Mouse (Mus musculus) embryo, embryonic 10 days (tissue): Measurements from ENCODE around the gene 1700013F07Rik.
A peak's percentile ranks its signal among the peaks of the same experiment; 100 is the strongest.
"Not testable (repeated sequence)": the region's sequence is repeated elsewhere in the genome, so short reads cannot be mapped to it uniquely, and the experiment has no call there.

Experiments used
- DNase-seq: peaks from one replicate; pipeline ENCODE4 v3.0.0-alpha.2; 2015; ENCODE audit warnings: low spot score

The 1700013F07Rik gene

DNA sequence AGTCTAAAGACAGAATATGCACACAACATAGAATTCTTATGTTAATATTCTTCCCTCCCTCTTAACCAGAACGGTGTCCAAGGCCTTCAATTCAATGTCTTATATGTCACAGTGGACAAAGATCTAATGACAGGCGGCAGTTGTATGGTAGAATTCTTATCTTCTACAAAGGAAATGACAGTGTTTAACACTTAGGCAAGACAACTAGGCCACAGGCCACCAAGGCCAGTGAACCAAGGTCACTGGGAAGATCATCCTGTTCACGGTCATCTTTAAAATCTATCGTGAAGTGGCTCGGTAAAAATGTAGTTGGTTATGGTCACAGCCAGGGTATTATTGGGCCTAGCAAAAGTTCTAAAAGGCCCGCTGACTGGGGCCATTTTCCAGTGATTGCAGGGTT lies at the start of gene 1700013F07Rik:
Gene 1700013F07Rik, plus strand, starts transcription at position 200 of the 400 bp plus-strand sequence.
- no peak for DNase-seq

DNA sequence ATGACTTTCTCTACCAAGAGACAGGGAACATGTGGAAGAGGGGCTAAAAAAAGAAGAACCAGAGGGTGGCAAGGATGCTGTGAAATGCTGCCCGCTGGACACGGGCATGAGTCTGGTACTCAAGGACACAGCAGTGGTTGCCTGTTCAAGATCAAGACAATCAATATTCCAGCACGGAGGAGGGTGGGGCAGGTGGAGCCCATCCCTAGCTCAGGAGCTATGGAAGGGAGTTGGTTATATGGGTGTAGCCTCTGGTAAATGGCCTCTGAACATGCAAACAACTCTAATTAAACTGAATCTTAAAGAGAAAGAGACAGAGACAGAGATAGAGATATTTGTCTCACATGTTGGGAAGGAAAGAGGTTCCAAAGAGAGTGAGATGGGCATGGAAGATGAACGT lies 49.2 kb upstream of the 1700013F07Rik start:
- DNase-seq: no peak

DNA sequence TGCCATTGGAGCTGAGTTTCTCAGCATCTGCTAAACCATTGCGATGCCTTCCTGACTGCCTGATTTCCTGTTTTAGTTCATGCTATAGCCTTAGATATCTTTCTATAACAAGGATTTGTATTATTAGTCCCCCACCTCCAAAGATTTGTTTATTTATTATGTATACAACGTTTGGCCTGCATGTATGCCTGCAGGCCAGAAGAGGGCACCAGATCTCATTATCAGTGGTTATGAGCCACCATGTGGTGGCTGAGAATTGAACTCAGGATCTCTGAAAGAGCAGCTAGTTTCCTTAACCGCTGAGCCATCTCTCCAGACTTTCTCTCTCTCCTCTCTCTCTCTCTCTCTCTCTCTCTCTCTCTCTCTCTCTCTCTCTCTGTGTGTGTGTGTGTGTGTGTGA lies 44.0 kb upstream of the 1700013F07Rik start:
- DNase-seq: peak; percentile 32

DNA sequence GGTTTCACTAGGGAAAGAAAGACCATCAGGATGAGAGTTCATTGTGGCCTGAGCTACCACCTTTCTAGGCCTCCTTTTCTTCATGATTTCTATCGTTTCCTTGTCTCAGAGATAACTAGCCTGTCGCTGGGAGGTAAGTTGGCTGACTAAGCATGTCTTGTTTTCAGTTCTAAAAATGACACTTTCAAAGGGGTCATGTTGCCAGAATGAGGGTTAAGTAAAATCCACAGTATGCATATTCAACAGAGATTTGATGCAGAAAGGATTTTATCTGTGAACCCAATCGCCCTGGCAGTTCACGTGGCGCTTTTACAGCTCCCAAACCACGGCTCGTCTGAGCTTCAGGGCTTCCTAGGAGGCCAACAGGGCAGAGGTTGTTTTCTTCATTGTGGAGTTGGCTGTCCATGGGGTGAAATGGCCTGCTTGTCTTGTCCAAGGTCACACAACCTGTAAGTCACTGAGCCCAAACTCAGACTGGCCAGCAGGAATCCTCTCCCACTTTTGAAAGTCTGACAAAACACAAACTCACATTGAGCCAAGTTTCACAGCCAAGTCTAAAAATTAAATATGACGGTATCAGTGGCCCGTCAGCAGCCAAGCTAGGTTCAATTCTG lies 39.0 kb upstream of the 1700013F07Rik start:
- no peak for DNase-seq

DNA sequence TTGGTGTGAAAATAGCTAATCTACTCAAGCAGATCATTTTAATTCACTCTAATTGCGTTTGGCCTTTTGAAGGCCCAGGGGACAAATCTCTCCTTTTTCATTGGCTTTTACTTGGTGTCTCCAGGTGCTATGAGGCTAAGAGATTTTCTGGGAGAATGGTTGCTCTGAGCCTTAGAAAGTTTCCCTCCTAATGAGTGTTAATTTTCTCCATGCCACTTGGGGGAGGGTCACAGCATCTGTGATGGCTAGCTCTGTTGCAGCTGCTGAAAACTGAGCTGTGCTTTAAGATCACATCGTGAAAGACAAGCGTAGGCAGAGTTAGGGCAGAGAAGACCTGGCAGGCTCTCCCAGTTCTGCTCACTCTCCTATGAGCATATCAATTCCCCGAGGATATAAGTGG lies 38.5 kb upstream of the 1700013F07Rik start:
- no peak for DNase-seq

DNA sequence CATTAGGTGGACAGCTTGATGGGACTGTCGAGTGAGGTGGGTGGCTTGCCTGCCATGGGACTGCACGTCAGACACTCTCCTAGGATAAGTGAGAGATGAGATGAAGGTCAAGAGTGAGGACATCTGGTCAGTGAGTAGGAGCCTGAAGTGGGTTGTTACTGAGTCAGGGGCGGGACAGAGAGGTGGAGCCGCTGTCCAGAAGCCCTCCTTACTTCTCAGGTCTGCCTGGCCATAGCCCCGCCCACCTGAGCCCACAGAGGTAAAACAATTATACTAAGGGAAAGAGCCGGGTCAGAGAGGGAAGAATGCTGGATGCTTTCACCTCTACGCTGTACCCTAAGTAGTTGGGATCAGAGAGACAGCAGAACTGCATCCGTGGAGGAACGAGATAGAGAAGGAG lies 36.3 kb upstream of the 1700013F07Rik start:
- no peak for DNase-seq

DNA sequence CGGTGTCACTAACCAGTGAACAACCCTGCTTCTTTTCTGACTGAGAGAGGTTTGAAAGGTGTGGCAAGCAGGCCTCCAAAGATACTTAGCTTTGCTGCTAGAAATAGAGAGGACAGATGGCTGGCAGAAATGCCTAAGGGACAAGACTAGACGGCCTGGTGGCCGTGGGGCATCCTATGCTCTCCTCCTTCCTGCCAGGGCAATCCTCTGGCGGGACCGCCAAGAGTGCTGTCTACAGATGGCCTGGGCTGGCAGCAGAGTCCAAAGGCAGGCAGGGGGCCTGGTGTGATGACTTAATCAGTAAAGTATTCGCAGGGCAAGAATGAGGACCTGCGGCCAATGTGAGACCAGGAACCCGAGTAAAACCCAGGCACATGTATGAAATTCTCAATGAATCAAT lies 34.1 kb upstream of the 1700013F07Rik start:
- no peak for DNase-seq

DNA sequence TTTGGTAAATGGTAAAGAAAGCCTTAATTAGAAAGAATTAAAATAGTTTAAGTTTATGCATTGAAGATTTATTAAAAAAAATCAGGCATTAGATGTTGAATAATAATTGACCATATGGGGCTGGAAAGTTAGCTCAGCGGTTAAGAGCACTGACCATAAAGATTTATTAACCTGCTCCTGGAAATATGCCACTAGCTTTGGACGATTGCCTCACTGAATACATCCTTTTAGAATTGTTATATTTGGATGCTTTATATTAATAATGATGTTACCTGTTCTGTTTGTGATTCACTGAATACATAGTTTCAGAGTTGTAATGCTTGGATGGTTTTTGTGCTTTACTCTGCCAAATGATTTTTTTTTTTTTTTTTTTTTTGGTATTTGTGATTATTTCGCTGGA lies 32.5 kb upstream of the 1700013F07Rik start:
- not testable (repeated sequence) for DNase-seq

DNA sequence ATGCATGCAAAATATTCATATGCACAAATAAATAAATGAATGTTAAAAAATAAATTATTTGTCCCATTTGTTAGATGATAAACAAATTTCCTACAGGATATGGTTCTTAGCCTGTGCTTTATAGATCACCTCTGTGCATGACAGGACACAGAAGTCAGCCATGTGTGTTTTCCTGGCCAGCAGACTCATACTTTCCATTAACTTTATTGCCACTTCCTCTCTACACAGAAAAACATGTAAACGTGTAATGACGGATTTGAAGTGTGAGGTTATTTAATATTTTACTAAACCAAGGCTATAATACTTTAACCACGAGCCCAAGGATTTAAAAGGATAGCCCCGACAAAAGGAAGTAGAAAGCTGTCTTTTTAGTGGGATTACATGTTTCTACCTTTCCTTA lies 30.0 kb upstream of the 1700013F07Rik start:
- DNase-seq: no peak

DNA sequence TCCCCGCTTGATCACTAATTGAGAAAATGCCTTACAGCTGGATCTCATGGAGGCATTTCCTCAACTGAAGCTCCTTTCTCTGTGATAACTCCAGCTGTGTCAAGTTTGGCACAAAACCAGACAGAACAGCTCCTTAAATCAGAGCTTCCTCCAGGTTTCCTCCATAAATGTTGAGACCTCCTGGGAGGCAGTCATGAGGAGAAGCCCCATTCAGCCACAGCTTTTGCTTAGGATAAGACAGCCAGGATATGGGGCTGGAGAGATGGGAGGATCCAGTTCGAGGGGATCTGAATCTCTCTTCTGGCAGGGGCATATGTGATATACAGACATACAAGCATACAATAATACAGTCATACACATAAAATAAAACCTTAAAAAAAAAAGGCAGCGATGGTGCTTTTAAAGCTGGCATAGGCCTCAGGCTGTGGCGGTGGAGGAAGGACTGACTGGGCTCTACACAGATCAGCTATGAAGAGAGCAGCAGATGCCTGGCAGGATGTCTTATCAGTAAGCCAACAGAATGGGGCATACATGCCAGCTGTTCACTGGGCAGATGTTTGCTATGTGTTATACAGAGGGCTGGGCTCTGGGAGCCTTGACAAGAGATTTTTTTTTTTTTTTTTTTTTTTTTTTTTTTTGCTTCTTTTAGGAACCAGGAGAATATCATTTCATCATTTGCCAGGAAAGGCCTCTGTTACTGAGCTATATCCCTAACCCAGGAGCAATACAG lies 25.0 kb upstream of the 1700013F07Rik start:
- no peak for DNase-seq

DNA sequence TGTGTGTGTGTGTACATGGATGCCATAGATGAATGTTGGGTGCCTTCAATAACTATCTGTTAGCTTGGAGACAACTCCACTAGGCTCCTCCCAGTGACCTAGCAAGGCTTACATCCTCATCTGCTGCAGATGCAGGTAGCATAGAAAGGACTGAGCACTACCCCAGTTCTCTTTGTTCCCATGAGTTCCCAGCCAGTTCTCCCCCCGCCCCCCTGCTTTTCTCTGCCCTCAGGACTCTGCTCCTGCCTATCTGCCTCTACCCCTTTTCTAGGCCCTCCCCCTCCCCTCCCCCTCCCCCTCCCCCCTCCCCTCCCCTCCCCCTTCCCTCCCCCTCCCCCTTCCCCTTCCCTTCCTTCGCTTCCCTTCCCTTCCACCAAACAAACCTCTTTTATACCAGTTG lies 23.8 kb upstream of the 1700013F07Rik start:
- no peak for DNase-seq

DNA sequence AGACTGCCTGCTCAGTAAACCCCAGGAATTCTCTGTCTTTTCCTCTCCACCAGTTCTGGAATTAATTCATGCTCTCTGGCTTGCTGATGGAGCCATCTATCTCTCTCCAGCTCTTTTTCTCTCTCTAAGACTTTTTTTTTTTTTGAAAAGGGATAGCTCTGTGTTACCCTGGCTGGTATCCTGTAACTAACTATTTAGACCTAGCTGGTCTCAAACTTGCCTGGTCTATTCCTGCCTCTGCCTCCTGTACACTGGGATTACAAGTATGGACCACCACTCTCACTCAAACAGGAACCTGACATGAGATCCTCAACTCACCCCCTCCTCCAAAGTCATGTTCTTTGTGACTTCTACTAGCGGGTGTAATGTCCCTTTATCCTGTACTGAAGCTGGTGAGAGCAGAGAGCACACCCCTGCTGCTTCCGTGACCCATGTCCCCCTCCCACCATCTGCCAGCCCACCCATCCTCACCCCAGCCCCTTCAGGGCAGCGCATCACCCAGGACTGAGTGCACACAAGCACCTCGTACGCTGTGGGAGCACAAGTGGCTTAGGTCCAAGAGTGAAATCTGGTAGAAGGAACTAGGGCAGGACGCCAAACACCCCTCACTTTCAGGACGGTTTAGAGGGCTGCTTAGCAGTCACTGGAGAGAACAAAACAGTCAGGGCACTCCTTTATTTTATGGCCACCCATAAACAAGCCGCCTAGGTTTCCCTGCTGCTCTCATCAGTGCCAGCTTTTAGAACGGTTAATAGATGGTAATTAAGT lies 23.1 kb upstream of the 1700013F07Rik start:
- no peak for DNase-seq

DNA sequence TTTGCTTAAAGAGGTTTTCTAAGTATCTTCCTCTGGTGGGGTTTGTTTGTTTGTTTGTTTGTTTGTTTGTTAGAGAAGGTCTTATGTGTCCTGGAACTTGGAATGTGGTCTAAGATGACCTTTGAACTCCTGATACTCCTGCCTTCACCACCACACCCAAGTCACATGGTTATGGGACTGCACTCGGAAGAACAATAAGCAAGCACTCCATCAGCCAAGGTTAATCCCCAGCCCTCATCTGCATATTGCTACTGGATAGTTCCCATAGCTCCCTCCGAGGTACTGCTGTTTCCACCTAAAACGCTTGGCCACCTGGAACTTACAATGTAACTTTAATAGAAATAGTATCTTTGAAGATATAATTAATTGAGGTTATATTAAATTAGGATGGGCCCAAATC lies 20.5 kb upstream of the 1700013F07Rik start:
- DNase-seq: no peak

DNA sequence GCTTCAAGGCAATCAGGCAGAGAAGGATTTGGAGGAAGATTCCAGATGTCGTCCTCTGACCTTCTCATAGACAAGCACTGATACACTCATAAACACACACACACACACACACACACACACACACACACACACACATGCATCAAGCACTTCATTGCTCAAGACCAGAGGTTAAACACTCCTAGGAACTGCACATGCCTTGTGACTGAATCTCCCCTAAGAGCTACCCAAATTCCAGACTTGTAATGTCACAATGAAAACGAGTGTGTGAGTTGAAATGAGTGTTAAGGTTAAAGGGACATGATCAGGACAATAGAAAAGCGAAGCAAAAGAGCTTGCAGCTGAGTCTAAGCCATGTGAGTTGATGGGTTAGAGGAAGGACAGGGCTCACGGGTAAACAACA lies 15.7 kb upstream of the 1700013F07Rik start:
- DNase-seq: no peak

DNA sequence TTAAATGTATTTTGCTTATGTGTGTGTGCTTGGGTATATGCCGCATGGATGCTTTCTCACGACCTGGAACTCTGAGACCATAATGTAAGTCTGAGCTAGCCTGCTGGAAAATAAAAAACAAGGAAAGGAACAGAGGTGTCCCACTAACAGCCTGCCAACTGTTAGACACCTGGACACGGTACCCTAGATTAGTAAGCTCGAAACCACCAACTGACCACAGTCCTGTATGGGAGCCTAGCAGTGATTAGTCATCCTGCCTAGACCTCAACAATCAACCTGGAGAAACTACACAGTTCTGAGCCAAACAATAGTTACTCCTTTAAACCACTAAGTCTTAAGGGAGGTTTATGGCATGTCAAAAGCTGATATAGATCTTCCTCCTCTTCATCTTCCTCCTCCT lies 10.5 kb upstream of the 1700013F07Rik start:
- DNase-seq: no peak

DNA sequence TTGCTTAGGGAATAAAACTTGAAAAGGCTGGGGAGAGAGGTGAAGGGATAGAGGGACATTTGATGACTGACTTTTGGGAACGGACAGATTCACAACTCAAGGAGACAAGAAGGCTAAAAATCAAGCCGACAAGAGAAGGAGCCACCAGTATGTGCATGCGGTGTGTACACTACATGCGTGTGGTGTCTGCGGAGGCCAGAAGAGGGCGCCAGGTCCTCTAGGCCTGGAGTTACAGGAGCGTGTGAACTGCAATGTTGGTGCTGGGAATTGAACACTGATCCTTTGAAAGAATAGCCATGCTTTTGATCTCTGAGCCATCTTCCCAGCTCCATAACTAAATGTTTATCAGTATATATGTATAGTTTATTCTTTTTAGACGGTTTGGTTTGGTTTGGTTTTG lies 5.5 kb upstream of the 1700013F07Rik start:
- DNase-seq: no peak

DNA sequence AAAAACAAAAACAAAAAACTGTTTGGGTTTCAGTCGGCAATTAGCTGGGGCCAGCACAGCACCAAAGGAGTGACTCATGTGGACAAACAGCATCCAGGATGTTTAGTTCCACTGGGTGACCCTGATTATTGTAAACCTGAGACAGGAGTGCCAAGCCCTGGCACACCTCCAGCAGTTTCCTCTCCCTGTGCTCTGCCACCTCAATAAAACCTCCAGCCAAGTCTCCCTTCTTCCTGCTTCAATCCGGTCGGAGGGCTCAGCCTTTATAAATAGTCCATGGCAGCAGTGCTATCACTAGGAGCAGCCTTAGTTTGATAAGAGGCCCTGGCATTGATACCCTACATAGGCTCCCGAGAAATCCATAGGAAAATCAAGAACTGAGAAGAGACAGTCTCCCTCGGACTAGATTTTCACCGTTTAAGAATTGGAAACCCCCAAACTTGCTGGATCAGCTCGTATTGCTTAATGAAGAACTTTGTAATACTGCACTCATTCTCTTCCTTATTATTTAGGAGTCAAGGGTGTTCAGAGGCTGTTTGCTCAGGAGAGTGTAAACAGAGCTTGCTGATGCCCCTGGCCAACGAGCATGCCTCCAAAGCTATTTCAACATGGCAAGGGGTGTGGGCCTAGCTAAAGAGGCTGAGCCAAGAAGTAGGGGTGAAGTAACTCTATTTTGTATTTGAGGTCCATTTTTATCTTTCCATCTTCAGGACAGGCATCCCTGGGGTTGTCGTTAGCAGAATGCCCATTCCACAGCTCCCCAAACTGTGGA lies 650 bp upstream of the 1700013F07Rik start:
- DNase-seq: no peak

DNA sequence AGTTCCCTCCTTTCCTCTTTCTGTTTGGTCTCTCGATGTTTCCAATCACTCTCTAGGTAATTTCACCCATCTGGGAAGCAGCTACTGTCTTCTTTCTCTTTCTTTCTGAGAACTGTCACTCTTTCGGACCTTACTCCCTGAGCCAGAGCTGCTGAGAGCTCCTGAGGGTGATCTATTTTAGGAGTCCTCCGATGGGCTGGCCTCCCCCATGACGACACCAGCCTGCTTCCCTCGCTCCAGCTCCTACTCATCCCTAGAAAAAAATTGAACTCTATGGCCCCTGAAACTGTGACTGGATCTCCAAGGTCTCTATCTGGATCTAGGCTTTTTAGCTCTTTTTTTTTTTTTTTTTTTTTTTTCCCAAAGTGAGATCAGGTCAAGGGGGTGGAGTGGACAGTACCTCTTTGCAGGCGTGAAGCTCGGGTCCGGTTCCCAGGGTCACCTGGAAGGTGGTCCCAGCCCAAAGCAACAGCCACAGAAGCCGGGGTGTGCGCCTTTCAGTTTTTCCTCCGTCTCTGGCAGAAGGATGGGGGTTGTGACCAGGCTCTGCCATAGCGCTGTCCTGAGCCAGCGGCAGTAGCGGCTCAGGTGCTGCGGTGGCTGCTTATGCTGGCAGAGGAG lies 2.1 kb downstream of the 1700013F07Rik start:
- no peak for DNase-seq

DNA sequence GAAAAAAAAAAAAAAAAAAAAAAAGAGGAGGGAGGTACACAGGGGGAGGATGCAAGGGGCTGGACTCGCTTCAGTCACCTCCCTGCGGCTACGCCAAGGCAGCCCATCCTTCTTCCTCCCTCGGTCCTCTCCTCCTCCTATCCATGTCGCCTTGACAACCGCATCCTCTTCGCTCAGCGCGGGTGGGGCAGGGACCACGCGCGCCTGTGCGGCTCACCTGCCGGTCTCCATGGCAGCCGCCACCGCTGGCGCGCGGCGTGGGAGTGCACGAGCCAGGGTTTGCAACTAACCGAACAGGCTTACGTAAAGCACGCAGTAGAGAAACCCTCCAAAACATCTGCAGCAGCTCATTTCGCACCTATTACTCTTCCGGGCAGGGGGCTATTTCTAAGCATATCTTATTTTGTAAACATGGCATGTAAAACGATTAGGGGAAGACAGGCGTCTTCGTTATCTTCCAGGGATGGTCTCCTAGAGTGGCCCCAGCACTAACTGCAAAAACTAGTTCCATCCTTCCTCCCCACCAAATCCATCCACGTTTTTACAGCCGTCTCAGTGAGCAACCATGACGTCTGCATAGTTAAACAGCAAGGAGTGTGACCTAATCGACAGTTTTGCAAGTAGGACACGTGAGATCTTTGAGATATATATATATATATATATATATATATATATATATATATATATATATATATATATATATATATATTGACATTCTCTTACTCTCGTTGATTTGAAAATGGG lies 2.7 kb downstream of the 1700013F07Rik start, which contains the start of gene 5330417C22Rik:
Gene 5330417C22Rik, minus strand, starts transcription at position 20 of the 744 bp plus-strand sequence.
- DNase-seq: peak; percentile 61

DNA sequence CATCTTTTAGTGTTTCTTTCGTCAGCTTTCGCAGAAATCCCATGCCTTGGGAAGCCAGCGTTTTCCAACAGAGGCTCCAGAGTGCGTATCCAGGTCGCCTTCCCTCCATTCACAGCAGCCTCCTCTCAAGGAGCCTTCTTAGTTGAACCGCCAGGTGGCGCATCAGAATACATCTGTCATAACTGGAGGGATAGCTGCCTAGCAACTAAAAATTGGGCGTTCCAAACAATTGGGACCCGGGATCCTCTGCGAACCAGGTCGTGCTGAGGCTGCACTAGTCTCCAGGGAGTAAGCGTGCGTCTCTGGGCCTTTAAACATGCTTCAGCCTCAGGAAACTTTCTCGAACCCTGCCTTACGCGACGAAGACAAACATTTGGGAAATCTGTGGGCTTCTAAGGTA lies 3.4 kb downstream of the 1700013F07Rik start:
- peak; percentile 94 for DNase-seq

DNA sequence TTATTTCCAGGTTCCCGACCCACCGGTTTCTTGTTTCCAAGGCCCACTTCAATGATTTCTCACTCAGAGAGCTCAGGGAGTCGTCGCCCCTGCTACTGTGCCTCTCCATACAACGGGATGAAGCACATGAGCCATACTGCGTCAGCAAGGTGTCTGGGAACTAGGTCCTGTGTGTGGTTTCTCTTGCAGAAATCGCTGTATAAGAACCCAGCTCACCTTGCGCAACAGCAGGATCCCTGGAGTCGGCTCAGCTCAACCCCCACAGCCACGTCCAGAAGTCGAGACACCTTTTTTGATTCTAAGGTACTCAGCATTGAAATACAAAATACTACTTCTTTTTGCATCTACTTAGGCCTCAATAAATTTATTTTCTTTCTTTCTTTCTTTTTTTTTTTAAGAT lies 8.3 kb downstream of the 1700013F07Rik start:
- no peak for DNase-seq
